Mouse (Mus musculus): ENCODE data around the gene Rad18.

DNA sequence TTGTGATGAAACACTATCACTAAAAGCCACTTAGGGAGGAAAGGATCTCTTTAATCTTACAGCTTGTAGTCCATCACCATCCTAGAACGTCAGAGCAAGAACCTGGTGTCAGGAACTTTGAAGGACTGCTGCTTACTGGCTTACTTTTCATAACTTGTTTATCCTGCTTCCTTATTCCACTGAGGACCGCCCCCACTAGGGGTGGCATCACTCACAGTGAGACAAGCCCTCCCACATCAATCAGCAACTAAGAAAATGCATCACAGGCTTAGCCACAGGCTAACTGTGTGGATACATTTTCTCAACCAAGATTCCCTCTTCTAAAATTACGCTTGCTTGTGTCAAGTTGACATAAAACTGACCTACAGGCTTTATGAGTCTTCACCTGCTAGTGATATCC lies 121.9 kb downstream of the Rad18 start:
- TF ChIP-seq CTCF (IDR thresholded peaks at IDR 0.05) (no peak), POLR2A (IDR thresholded peaks at IDR 0.05; ENCODE audit: insufficient read depth, low read depth, low read length) (no peak)
